Mouse (Mus musculus) ES-E14 (cell line): ENCODE data around the gene Erfe. TPM values are rescaled to one million over a fixed set of nuclear protein-coding genes. Genes with fewer than 3 reads are reported as not detected.

Experiments
- DNase-seq: peaks from one replicate; pipeline ENCODE4 v3.0.0-alpha.2; 2013; ENCODE audit warnings: low read depth, low spot score
- H3K27ac ChIP-seq: 2 replicates; pipeline ENCODE4 v1.5.1; 2012; ENCODE audit warnings: low read depth, mild to moderate bottlenecking, low read length, moderate library complexity, mixed read lengths; ENCODE audit not compliant: poor library complexity, insufficient read depth, severe bottlenecking
- H3K36me3 ChIP-seq: 2 replicates; pipeline ENCODE4 v1.6.1; 2012; ENCODE audit warnings: mild to moderate bottlenecking, low read length, moderate library complexity, mixed read lengths; ENCODE audit not compliant: control insufficient read depth, poor library complexity, insufficient read depth, severe bottlenecking
- H3K4me1 ChIP-seq, 2 experiments: fragments of 150-350 bp in 1 of 2; sonication (generic) in 1 of 2; 2 replicates each; pipeline ENCODE4 v1.6.1; 2012; ENCODE audit warnings: low read length in 2 of 2, mild to moderate bottlenecking in 1 of 2, mixed read lengths in 1 of 2; ENCODE audit not compliant: control insufficient read depth in 2 of 2, insufficient read depth in 2 of 2, poor library complexity in 1 of 2
- H3K4me3 ChIP-seq, 2 experiments: fragments of 150-350 bp in 1 of 2; sonication (generic) in 1 of 2; 2 replicates each; pipeline ENCODE4 v1.5.1; 2012; ENCODE audit warnings: low read length in 2 of 2, low read depth in 1 of 2, mild to moderate bottlenecking in 1 of 2, mixed read lengths in 1 of 2; ENCODE audit not compliant: insufficient read depth in 1 of 2, poor library complexity in 1 of 2, severe bottlenecking in 1 of 2
- H3K9ac ChIP-seq: 2 replicates; pipeline ENCODE4 v1.6.1; 2012; ENCODE audit warnings: low read depth, mild to moderate bottlenecking, low read length, mixed read lengths; ENCODE audit not compliant: poor library complexity, insufficient read depth, severe bottlenecking
- H3K9me3 ChIP-seq: fragments of 150-350 bp; sonication (generic); 2 replicates; pipeline ENCODE4 v1.6.1; 2012; ENCODE audit warnings: low read depth, mild to moderate bottlenecking, low read length; ENCODE audit not compliant: control insufficient read depth, insufficient read depth
- CHD2 ChIP-seq: IDR thresholded peaks from 2 replicates; pipeline ENCODE4 v1.6.1; 2014; ENCODE audit warnings: mild to moderate bottlenecking, low read depth, low read length, inconsistent platforms
- HCFC1 ChIP-seq: IDR thresholded peaks from 2 replicates; pipeline ENCODE4 v1.6.1; 2012; ENCODE audit warnings: low read length, inconsistent platforms, borderline replicate concordance; ENCODE audit not compliant: insufficient read depth
- MAFK ChIP-seq: IDR thresholded peaks from 2 replicates; pipeline ENCODE4 v1.6.1; 2014; ENCODE audit warnings: mild to moderate bottlenecking, low read depth, low read length, inconsistent platforms; ENCODE audit not compliant: insufficient read depth
- ZC3H11A ChIP-seq: IDR thresholded peaks from 2 replicates; pipeline ENCODE4 v1.6.1; 2012; ENCODE audit warnings: low read depth, mild to moderate bottlenecking, inconsistent platforms, low read length, borderline replicate concordance
- ZNF384 ChIP-seq: IDR thresholded peaks from 2 replicates; pipeline ENCODE4 v1.6.1; 2012; ENCODE audit warnings: low read depth, low read length, inconsistent platforms
- in situ Hi-C, 2 experiments: fragments of 600-800 bp; cut with MboI; formaldehyde crosslinking; loops; one replicate each; pipeline ENCODE4 v1.15.1; 2025; ENCODE audit warnings: low sequenced_read_pairs in 2 of 2, inconsistent platforms in 1 of 2; ENCODE audit not compliant: unreplicated experiment in 2 of 2
- total RNA-seq: library from RNA; depleted of rRNA; stranded (reverse); fragments of 300-350 nt; gene quantifications from 2 replicates; pipeline ENCODE4 v1.2.3, GENCODE M21; 2012

Erfe gene
- total RNA-seq, 1 experiment: 6.3 TPM

DNA sequence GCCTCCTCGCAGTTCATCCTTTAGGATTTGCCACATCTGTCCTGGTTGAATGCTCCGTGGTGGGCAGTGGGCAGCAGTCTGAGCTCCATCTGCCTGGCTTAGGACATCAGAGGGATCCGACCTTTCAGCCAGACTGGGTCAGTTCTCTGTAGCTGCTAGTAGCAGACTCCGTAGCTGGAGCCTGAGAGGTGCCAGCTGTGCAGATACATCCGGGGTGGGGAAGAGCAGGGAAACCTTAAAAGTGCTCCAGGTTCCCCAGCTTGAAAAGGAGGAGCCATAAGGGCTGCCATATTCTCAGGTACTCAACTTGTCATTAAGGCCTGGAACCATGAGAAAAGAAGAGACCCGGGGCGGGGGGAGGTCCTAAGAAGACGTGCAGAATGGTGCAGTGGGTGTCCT, 415 bp upstream of the Erfe start:
- Histone ChIP-seq H3K27ac (no peak overlapping the region), H3K4me3 (peak overlapping the region; percentile 28 to 75; a peak in 2 of 4 replicates), H3K9ac (no peak overlapping the region; the same call in 1 of the 2 replicates), H3K36me3 (peaks cover 3% of the 10 kb centered on the region; the same call in 1 of the 2 replicates), H3K9me3 (no peaks in the 10 kb centered on the region), H3K4me1 (peaks cover 2 to 5% of the 10 kb centered on the region in 2 experiments; a peak in 2 of 4 replicates)
- DNase-seq: no peak
- TF ChIP-seq HCFC1 (no peak), ZC3H11A (no peak), ZNF384 (no peak), MAFK (no peak), CHD2 (no peak)
- in situ Hi-C loops: no loop called here

DNA sequence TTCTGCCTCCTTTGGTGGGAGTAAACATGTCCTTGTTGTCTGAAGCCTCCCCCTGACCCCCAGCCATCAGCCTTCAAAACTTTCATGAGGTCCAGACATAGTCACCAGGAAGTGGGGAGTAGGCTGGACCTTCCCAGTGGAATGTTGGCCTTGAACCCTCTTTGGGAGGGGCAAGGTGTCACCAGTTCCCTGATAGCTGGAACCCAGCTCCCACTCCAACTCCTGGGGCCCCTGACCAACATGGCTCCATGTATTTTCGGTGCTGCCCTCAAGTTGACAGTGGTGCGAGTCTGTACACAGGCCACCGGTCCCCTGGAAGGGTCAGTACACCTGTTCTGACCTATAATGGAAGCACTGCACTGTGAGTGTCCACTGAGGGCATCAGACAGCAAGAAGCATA, 1.1 kb downstream of the Erfe start:
- DNase-seq: no peak
- H3K9me3 ChIP-seq: no peaks in the 10 kb centered on the region
- in situ Hi-C loops: no loop called here
- no peak overlapping the region for H3K27ac ChIP-seq
- no peak for TF ChIP-seq CHD2
- TF ChIP-seq ZC3H11A: no peak
- TF ChIP-seq HCFC1: no peak
- TF ChIP-seq MAFK: no peak
- TF ChIP-seq ZNF384: no peak
- H3K36me3 ChIP-seq: peaks cover 16% of the 10 kb centered on the region
- H3K4me3 ChIP-seq: no peak overlapping the region; a peak in 1 of 4 replicates
- peaks cover 2 to 5% of the 10 kb centered on the region in 2 experiments; a peak in 2 of 4 replicates for H3K4me1 ChIP-seq
- no peak overlapping the region for H3K9ac ChIP-seq

DNA sequence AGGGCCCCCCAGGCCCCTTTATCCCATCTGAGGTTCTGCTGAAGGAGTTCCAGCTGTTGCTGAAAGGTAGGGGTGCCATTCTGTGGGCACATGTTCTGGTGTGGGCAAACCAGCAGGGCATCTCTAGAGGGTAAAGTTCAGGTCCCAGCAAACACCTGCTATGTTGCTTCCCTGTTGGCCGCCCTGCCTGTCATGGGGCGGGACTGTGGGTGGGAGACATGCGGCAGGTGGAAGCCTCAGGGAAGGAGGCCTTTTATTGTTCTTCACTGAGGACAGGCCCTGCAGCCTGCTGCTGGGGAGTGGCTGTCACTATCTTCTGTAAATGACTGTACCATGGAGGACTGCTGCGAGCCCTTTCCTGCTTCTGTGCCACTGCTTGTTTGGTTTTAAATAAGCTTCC, 3.2 kb downstream of the Erfe start:
- TF ChIP-seq CHD2: no peak
- TF ChIP-seq ZC3H11A: no peak
- no peak for TF ChIP-seq HCFC1
- no peak for TF ChIP-seq MAFK
- TF ChIP-seq ZNF384: no peak
- Histone ChIP-seq H3K4me1 (peaks cover 2 to 5% of the 10 kb centered on the region in 2 experiments; a peak in 2 of 4 replicates), H3K9ac (no peak overlapping the region), H3K36me3 (peaks cover 30% of the 10 kb centered on the region), H3K4me3 (no peak overlapping the region), H3K27ac (no peak overlapping the region), H3K9me3 (no peaks in the 10 kb centered on the region)
- in situ Hi-C loops: no loop called here
- no peak for DNase-seq

DNA sequence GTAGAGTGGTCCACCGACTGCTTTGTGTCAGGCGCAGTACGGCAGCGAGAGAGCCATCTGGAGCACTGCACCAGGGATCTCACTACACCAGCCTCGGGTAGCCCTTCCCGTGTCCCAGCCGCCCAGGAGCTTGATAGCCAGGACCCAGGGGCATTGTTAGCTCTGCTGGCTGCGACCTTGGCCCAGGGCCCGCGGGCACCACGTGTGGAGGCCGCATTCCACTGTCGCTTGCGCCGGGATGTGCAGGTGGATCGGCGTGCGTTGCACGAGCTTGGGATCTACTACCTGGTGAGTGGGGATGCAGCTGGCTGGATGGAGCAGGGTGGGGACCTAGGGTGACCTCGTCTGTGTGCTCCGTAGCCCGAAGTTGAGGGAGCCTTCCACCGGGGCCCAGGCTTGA, 3.8 kb downstream of the Erfe start:
- Histone ChIP-seq H3K27ac (no peak overlapping the region), H3K9me3 (no peaks in the 10 kb centered on the region), H3K36me3 (peaks cover 34% of the 10 kb centered on the region), H3K4me3 (0 out of 4 replicates have a peak overlapping the region, but pooled peaks of 1 of the 2 experiments have one; percentile 2), H3K9ac (no peak overlapping the region), H3K4me1 (peaks cover 2 to 5% of the 10 kb centered on the region in 2 experiments; a peak in 2 of 4 replicates)
- TF ChIP-seq CHD2: no peak
- DNase-seq: no peak
- in situ Hi-C loops: no loop called here

DNA sequence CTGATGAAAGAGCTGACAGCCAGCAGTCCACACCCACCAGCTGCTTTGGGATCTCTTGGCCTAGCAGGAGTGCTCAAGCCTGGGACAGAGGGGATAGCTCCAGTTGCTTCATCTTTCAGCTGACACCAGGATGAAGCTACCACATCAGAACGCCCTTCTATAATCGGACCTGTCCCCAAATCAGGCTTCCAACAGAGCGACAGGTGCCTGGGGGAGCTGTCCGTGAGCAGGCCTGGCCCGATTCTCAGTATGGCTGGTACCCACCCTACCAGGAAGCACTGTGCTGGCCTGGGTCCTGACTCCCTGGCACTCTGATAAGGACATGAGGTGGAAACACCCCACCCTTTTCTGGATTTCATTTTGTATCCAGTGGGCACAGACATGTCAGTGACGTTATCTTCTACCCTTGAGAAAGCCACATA, 7.2 kb downstream of the Erfe start:
- H3K27ac ChIP-seq: no peak overlapping the region
- H3K9me3 ChIP-seq: no peaks in the 10 kb centered on the region
- H3K36me3 ChIP-seq: peaks cover 63% of the 10 kb centered on the region
- no peak overlapping the region for H3K9ac ChIP-seq
- no peak overlapping the region for H3K4me3 ChIP-seq
- in situ Hi-C loops: no loop called here
- peaks cover 2 to 5% of the 10 kb centered on the region in 2 experiments; a peak in 2 of 4 replicates for H3K4me1 ChIP-seq
- no peak for TF ChIP-seq MAFK
- no peak for TF ChIP-seq ZC3H11A
- DNase-seq: no peak
